Mouse (Mus musculus): ENCODE measurements around the gene Habp2.

The Habp2 gene

GRCm38 (mm10) chr19:56364563-56364962, 77.6 kb downstream of the Habp2 start:
- DNase-seq: no peak

- DNase-seq: peak; percentile 34 to 39
These were observed 79.2 kb downstream of the Habp2 start for GRCm38 (mm10) chr19:56366168-56366567.

GRCm38 (mm10) chr19:56366625-56367024, 79.7 kb downstream of the Habp2 start:
- DNase-seq: no peak

DNA sequence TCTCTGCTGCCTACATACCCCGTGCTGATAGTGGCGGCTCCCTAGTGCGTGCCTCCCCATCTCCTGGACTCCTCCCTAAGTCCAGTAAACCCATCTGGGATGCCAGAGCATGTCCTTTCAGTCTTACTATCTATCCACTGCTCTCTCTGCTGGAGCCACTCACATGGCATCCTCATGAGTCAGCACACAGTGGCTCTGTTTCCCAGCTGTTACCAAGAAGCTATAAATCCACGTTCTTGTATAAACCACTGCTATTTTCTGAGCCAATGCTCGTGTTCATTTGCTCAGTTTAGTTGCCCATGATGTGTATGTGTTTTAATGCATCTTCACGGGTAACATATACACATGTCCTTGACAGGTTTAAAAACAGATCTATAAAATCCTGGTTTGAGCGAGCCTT, 80.8 kb downstream of the Habp2 start:
- DNase-seq: no peak

DNA sequence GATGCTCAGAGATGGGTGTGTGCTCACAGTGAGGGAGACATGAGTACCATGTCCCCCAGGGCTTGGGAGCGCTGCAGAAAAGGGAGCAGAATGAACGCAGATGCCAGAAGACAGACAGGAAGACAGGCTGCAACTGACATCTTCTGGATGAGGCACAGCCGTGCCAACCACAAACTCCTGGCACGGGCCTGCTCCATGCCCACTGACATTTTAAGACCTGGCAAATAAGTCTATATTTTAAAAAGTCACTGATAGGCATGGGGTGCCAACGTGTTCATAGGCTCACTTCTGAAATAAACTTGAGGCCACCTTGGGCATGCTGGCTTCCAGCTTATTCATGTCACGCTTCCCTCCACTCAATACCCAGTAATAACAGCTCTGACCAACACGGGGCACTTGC, 82.0 kb downstream of the Habp2 start:
- DNase-seq: no peak
